Mouse (Mus musculus): Measurements from ENCODE around the gene Frmd4b. TPM values are rescaled to one million over a fixed set of nuclear protein-coding genes. Genes with fewer than 3 reads are reported as not detected.
"Not testable (repeated sequence)": the region's sequence is repeated elsewhere in the genome, so short reads cannot be mapped to it uniquely, and the experiment has no call there.

The Frmd4b gene
- total RNA-seq, 2 experiments from 2014 or later: 5.6 to 9.0 TPM

- ATAC-seq (replicated peaks; ENCODE audit: poor library complexity, severe bottlenecking): peak; percentile 77
Observed at GRCm38 (mm10) chr6:97278014-97278787, 339.1 kb downstream of the Frmd4b start.

DNA sequence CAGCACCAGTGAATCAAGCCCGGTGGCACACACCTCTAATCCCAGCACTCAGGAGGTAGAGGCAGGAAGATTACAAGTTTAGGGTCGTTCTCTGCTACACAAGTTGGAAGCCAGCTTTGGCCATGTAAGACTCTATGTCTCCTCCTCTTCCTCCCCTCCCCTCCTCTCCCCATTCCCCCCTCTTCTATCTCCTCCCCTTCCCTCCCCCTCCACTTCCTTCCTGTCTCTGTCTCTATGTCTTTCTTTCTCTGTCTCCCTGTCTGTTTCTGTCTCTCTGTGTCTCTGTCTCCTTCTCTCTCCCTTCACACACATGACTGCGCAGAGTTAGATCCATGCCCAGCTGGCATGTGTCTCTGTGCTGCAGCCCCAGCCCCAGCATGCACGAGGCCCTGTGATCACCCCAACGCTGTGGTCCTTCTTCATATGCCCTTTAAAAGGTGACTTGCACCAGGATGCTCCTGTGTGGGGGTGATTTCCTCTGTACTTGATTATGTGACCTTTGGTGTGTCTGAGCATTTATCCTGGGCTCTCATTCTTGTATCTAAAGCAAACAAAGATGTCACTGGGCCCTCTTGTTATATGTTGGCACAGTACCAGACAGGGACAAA, 340.3 kb downstream of the Frmd4b start:
- ATAC-seq (replicated peaks; ENCODE audit: poor library complexity, severe bottlenecking): no peak

GRCm38 (mm10) chr6:97276366-97276765, 341.0 kb downstream of the Frmd4b start:
- ATAC-seq (replicated peaks; ENCODE audit: poor library complexity, severe bottlenecking): no peak

- ATAC-seq (replicated peaks; ENCODE audit: poor library complexity, severe bottlenecking): no peak
Observed at GRCm38 (mm10) chr6:97275760-97276159, 341.6 kb downstream of the Frmd4b start.

GRCm38 (mm10) chr6:97273777-97274176, 343.6 kb downstream of the Frmd4b start:
- peak; percentile 56 for ATAC-seq (replicated peaks; ENCODE audit: poor library complexity, severe bottlenecking)

GRCm38 (mm10) chr6:97273058-97273710, 344.2 kb downstream of the Frmd4b start:
- no peak for ATAC-seq (replicated peaks; ENCODE audit: poor library complexity, severe bottlenecking)

GRCm38 (mm10) chr6:97272349-97272748, 345.0 kb downstream of the Frmd4b start:
- ATAC-seq (replicated peaks; ENCODE audit: poor library complexity, severe bottlenecking): no peak

- ATAC-seq (replicated peaks; ENCODE audit: poor library complexity, severe bottlenecking): no peak
Observed at GRCm38 (mm10) chr6:97269596-97269995, 347.7 kb downstream of the Frmd4b start.

- no peak for ATAC-seq (replicated peaks; ENCODE audit: poor library complexity, severe bottlenecking)
Observed at GRCm38 (mm10) chr6:97267132-97267531, 350.2 kb downstream of the Frmd4b start.

GRCm38 (mm10) chr6:97266661-97267060, 350.7 kb downstream of the Frmd4b start:
- no peak for ATAC-seq (replicated peaks; ENCODE audit: poor library complexity, severe bottlenecking)

GRCm38 (mm10) chr6:97265705-97266104, 351.6 kb downstream of the Frmd4b start:
- ATAC-seq (replicated peaks; ENCODE audit: poor library complexity, severe bottlenecking): no peak

GRCm38 (mm10) chr6:97265240-97265639, 352.1 kb downstream of the Frmd4b start:
- no peak for ATAC-seq (replicated peaks; ENCODE audit: poor library complexity, severe bottlenecking)

GRCm38 (mm10) chr6:97263750-97264149, 353.6 kb downstream of the Frmd4b start:
- not testable (repeated sequence) for ATAC-seq (replicated peaks; ENCODE audit: poor library complexity, severe bottlenecking)

DNA sequence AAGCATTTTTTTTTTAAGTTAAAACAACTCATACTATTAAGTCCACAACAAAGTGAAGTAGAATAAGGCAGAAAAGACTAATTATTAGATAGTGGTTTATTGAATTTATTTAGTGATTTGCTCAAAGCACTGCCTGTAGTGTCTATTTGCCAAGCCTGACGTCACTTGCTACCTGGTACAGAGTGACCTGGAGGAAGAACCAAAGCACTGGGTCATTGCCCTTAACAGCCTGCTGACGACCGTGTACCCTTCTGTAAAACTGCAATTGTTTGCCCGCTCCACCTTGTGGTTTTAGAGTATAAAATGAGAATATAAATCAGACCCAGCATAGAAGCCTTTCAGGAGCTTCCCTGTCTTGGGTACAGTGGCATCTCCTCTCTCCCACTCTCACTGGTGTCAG, 355.1 kb downstream of the Frmd4b start:
- ATAC-seq (replicated peaks; ENCODE audit: poor library complexity, severe bottlenecking): no peak

DNA sequence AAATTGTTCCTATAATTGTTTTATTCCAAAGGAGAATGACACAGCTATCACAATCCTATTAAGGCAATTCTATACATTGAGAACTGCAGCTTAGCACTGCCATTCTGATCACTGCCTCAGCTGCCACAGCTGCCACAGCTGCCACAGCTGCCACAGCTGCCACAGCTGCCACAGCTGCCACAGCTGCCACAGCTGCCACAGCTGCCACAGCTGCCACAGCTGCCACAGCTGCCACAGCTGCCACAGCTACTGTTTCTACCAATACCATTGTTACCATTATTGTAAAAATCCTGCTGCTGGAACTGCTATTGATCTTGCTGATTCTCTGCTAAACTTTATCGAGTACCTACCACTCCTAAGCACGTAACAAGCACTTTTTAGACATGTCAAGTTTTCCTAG, 357.4 kb downstream of the Frmd4b start:
- not testable (repeated sequence) for ATAC-seq (replicated peaks; ENCODE audit: poor library complexity, severe bottlenecking)

DNA sequence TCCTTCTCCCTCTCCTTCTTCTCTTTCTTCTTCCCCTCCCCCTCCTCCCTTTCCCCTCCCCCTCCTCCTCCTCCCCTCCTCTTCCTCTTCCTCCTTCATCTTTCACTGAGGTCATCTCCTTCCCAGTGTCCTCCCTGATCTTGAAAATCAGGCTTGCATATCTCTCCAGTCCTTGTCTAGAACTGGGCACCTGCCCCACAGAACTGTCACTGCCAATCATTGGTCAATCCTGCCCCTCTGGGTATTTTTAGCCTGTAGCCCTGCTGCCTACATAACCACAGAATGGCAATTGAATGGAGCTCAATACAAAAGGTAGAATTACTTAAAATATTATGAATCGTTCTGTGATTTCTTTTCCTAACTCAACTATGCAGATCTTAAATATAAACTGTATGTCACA, 358.9 kb downstream of the Frmd4b start:
- ATAC-seq (replicated peaks; ENCODE audit: poor library complexity, severe bottlenecking): no peak

DNA sequence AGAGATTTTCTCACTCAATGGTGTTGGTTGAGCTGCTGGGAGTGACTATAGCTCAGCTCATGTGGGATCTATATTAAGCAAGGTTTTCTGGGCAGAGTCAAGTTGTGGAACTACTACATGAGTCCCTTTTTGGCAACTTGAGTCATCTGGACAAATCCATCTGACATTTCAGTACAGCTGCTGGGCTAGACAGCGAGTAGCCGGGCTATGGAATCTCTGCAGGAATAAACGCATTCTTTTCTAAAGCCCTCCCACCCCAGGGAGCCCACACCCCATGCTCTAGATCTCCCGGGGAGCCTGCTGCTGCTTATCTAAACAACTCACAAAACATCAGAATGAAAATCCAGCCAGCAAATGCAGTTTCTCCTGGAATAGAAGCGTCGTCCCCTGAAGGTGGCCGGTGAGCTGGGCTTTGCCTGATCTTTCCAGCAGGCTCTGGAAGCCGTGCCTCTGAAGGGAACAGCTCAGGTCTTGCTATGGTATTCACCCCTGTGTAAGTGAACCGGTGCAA, 364.6 kb downstream of the Frmd4b start, which contains the start of gene Lmod3:
Lmod3 (minus strand) TSS at position 49 of the 511 bp plus-strand sequence.
- no peak for ATAC-seq (replicated peaks; ENCODE audit: poor library complexity, severe bottlenecking)

- ATAC-seq (replicated peaks; ENCODE audit: poor library complexity, severe bottlenecking): peak; percentile 52
Observed at GRCm38 (mm10) chr6:97252086-97252485, 365.3 kb downstream of the Frmd4b start.

DNA sequence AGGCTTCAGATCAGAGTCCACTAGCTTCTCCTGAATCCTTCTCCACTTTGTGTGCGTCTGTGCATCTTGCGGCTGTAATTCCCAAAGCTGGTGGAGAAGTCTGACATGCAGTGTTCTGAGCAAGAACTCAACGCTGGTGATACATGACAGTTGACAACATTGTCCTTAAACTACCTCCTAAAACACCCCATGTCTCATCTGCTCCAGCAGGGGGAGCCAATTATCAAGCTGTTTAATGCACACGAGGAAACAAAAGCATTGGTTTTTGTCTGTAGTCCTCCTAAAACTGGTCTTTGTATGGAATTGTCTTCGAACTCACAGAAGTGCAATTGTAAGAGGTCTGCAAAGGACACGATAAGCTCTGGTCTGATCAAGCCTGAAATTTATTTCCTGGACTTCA, 366.4 kb downstream of the Frmd4b start:
- peak; percentile 89 for ATAC-seq (replicated peaks; ENCODE audit: poor library complexity, severe bottlenecking)

- ATAC-seq (replicated peaks; ENCODE audit: poor library complexity, severe bottlenecking): no peak
Observed at GRCm38 (mm10) chr6:97245200-97245599, 372.1 kb downstream of the Frmd4b start.

DNA sequence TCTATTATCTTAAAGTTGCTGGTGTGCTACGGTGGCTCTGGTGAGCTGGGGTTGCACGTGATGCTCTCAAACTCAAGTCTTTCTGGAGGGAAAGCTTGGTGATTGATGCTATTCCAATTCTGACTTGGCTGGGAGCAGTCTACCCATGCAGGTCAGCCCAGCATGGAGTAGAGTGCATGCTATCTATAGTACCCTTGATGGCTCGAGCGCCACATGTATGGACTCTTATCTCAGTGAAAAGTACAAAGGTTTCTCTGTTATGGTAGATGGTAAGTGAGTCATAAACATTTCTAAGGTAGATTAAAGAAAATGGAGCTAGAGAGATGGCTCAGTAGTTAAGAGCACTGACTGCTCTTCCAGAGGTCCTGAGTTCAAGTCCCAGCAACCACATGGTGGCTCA, 374.8 kb downstream of the Frmd4b start:
- no peak for ATAC-seq (replicated peaks; ENCODE audit: poor library complexity, severe bottlenecking)

Measured in granulocyte monocyte progenitor cell, adult 5-6 weeks (primary cell).